Mouse (Mus musculus): ENCODE data around the gene Tmem184b. TPM values are rescaled to one million over a fixed set of nuclear protein-coding genes. Genes with fewer than 3 reads are reported as not detected.
A peak's percentile ranks its signal among the peaks of the same experiment; 100 is the strongest.

Gene Tmem184b
- total RNA-seq, 1 experiment from 2014 or later = 54.5 TPM

DNA sequence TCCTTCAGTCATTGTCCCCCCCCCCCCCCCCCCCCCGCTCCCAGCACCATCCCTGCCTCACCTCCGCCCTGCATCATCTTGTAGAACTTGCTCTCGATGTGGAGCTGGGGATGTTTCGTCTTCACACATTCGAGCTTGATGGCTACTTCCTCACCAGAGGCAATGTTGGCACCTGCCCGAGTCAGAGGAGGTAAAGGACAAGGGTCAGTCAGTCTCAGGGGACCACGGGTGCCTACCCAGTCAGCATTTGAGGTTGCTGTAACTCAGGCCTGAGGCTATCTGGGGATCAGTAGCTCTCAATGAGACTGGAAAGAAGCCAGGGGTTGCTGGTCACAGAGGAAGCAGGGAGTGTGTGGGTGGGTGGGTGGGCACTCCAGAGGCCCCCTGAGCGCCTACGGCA lies 26.6 kb upstream of the Tmem184b start:
- DNase-seq = no peak

DNA sequence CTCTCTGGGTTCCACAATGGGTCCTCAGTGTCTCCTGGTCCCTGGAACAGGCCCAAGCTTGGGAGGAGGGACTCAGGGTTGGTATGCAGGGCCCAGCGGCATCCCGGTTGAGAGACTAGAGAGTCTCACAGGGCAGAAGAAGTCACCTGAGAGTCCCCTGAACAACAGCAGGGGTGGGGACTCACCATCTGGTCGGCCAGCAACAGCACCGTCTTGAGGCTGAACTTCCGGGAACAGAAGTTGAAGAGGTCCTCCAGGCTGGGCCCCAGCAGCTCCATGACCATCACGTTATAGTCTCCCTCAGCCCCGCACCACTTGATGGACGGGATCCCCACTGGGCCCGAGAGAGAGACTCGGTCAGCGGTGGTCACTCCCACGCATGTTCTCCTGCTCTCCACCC lies 26.2 kb upstream of the Tmem184b start:
- DNase-seq = no peak

DNA sequence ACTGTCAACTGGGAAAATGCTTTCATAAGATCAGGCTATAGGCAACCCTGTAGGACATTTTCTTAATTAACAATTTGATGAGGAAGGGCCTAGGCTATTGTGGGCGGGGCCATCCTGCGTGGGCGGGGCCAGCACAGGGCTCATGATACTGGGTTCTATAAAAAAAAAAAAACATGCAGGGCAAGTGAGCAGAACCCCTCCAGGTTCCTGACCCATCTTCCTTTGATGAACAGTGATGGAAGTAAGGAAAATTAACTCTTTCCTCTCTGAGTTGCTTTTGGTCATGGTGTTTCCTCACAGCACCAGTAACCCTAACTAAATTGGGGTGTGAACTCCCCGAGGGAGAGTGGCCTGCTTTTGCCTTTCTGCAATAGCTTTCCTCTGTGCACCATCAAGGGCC lies 25.2 kb upstream of the Tmem184b start:
- DNase-seq = no peak

DNA sequence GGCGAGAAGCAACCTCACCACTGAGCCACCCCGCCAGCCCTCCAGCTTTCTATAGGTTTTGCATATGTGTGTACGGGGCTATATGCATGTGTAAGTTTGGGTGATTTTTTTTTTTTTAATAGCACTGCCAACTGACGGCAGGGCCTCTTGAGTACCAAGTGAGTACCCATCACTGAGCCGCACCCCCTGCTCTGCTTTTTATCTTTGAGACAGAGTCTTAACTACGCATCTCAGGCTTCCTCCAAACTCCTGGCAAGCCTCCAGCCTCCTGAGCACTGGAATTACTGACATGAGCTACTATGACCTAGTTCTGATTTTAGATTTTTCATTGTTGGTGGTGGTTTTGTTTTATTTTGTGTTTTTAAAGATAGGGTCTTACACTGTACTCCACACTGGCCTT lies 24.1 kb upstream of the Tmem184b start:
- DNase-seq = peak; percentile 49

DNA sequence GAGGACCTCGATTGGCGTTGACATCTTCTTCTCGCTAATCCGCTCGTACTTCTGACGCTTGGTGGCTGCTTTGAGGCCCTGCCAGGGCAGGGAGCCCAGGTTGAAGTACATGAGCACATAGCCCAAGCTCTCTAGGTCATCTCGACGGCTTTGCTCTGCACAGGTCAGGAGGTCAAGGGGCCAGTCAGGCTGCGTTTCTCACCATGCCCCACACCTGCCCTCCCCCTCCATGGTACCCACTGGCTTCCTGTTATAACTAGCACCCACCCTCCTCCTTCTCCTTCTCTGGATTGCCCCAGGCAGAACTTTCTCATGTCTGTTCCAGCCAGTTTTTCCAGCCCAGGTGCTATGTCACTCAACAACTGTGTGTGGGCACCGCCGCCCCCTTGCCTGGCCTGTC lies 22.1 kb upstream of the Tmem184b start:
- DNase-seq = no peak

DNA sequence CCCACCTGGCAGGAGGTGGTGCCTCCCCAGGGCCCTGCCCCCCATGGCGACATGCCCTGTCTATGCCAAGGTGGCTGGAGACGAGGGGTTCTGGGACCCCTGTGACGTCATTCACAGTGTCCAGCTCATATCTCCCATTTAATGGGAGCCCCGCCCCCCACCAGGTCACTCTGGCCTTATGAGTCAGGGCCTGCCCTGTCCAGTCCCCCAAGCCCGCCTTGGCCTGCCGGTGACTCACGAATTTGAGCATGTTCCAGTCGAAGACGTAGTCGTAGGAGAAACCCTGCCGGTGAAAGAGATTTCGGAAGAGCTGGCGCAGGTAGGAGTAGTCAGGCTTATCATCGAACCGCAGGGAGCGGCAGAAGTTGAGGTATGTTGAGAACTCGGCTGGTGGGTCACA lies 21.2 kb upstream of the Tmem184b start:
- peak; percentile 80 for DNase-seq

DNA sequence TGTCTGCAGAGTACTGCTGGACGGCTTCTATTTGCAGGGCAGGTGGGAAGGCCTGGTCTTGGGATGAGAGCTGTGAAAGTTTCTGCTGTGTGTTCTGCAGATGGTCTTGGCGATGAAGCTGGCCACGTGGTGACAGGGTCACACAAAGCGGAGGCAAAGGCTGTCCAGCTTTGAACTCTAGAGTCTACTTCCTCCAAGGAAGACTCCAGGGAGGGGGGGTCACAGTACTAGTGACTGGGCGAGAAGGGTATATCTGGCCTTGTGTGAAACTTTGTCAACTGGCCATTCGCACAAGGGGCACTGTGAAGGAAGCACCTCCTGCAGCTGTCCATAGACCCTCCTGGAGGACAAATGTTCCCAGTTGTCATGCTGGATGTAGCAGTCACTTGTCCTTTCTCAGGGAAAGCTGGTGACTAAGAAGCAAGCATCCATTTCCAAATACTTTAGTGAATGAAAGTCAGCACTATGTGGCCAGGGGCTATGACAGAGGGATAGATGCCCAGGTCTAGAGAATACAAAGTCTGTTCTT lies 19.4 kb upstream of the Tmem184b start:
- DNase-seq = no peak

DNA sequence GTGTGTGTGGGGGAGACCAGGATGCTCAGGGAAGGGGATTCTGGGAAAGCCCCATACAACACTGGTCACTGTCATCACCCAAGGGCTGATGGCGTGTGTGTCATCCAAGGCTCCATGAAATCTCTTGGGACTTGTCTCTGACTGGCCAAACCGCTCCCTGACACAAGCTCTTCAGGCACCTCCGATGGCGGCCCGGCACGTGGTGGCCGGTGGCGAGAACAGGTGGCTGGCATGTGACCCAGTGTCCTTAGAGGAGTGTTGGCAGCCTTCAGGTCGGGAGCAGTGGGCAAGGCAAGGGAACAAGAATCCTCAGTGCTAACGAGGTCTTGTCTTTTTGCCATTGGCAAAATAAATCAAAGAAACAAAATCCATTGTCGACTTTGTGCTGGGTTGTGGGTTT lies 15.3 kb upstream of the Tmem184b start:
- no peak for DNase-seq

DNA sequence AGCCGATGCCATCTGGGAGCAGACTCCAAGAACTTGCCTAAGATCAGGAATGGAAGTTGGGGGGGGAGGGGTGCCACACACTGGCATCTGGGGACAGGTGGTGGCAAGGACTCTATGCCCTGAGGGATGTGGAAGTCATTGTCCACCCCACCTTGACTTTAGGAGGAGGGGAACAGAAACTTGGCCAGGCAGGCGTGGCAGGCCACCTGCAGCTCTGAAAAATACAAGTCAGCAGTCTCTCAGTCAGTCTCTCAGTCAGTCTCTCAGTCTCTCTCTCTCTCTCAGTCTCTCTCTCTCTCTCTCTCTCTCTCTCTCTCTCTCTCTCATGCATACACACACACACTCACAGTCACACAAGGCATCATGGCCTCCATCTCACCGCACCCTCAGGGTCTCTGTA lies 14.9 kb upstream of the Tmem184b start:
- DNase-seq = no peak

DNA sequence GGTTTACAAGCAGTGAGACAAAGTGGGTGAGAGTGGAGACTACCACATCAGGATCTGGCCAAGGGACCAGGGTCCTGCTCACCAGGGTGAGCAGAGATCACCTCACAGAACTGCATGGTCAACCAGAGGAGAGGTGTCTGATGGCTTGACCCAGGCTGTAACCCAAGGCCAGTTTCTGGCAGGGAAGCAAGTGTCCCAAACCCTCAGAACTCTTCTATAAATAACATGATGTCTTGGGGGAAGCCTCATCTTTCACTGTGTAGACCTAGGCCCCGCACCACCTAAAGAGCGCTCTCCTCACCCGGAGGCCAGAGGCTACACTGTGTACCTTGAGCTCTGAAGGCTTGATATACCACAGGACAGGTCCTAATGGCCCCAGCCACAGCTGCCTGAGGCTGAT lies 14.0 kb upstream of the Tmem184b start:
- no peak for DNase-seq

DNA sequence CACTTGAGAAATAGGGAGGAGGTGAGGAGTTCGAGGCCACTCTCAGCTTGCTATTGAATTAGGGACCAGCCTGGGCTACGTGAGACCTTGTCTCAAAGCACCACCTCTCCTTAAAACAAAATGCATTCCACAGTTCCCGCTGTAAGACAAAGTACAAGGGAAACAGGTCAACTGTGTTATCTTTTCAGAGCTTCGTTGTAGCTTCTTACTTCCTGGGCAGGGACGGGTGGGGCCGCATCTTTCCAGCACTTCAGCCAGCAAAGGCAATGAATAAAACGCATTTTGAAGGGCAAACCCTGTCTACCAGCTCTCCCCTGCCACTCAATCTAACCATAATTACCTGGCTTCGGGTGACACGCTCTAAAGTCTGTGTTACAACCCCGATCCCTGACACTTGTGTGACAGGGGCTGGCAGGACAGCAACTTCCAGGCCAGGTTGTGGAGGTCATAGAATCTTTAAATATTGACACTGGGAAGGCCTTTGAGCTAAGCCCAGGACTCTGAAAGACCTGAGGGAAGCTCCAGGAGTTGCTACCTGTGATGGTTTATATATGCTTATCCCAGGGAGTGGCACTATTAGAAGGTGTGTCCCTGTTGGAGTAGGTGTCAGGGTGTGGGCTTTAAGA lies 13.2 kb upstream of the Tmem184b start:
- DNase-seq = no peak

DNA sequence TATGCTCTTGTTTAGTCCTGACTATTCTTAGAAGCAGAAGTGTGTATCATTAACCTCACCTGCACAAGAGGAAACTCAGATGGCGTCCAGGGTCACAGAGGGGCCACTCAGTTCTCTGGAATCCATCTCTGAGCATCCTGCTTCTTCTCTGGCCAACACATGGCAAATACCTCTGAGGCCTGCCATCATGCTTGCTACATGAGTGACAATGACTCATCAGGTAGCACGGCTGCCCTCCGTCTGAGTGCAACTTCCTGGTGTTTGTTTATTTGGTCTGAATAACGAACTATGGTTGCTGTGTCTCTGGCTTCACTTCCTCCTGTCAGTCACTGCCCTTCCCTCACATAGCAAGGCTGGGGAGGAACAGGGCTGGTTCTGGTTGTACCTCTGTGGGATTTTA lies 11.1 kb upstream of the Tmem184b start:
- no peak for DNase-seq

DNA sequence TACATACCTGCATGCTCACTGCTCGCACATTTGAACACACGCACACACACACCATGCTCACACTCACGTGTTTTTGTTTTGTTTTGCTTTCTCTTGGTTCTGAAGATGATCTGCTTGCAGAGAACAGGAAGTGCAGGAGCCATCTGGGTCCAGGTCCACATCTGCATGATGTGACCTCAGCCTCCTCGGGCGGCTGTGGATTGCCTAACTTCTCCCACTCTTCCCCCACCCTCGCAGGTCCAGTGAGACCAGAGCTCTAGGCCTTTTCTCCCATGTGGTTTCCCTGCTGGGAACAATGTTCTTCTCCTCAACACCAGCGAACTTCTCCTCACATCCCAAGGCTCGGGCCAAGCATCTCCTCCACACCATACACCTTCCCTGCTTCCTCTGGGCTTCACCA lies 10.4 kb upstream of the Tmem184b start:
- DNase-seq = no peak

DNA sequence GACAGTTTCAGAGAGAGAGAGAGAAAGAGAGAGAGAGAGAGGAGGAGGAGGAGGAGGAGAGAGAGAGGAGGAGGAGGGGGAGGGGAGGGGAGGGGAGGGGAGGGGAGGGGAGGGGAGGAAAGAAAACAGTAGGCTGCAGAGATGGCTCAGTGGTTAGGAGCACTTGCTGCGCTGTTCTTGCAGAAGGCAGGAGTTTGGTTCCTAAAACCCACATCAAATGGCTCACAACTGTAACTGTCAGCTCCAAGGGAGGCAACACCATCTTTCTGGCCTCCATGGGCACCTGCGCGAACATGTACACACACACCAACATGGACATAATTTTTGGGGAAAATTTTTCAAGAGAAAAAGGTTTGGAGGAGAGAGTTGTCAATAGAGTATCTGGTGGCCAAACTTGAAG lies 9.8 kb upstream of the Tmem184b start:
- no peak for DNase-seq

DNA sequence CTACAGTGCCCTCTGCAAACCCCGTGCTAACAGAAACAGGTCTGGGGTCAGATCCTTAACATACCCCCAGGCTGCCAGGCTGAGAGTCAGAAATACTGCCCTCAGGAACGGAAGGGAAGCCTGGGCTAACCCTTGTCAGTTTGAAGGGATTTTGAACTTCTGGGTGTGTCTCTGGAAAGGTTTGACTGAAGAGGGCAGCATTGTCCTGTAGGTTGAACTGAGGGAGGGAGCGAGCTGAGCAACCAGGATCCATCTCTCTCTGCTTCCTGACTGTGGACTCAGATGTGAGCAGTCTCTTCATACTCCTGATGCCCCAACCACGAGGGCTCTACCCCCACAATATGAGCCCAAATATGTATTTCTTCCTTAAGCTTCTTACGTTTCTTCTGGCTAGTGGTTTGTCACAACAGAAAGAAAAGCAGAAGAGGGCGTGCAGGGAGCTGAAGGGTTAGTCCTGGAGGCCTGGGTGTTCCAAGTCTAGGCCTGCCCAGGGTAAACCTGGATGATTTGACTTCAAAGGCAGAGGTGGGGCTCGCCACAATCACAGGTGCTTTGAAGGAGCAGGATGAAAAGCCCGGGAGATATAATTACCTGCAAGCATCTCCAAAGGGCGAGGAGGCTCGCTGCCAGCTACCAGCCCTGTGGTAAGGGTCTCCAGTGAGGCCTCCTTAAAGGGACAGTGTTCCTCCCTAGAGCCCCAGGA lies 8.1 kb upstream of the Tmem184b start:
- DNase-seq = no peak

DNA sequence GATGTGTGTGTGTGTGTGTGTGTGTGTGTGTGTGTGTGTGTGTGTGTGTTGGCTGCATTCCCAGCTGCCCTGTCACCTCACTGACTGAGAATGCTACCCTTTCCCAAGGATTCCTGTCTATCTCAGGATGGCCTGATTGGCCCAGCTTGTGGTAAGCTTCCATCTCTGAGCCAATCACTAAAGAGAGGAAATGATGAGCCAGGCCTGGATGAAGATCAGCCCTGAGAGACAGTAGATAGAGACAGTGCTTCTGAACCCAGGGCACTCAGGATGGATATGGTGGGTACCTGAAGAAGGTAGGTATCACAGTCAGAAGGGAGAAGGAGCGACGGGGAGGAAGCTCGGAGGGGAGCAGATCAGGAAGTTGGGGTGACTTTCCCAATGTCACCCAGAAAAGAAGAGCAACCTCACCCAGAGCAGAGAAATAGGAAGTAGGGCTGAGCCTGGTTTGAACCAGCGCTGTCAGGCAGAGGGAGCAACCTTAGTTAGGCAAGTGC lies 5.8 kb upstream of the Tmem184b start:
- no peak for DNase-seq

DNA sequence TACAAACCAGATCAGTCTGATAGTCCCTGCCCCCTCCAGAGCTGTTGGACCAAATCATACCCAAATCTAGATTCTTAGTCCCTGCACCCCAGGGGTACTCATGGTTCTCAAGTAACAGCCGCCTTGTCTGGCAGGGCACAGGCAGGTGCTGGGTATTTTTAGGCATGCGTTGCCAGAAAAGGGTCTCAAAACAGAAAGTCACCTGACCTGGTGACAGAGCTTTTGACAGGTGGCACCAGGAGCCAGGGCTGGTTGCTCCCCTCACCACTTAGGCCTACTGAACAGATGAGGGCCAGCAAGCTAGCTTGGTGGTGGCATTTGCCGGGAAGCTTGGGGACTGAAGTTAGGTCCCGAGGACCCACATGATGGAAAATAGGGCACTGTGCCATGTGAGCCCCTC lies 3.2 kb upstream of the Tmem184b start:
- no peak for DNase-seq

DNA sequence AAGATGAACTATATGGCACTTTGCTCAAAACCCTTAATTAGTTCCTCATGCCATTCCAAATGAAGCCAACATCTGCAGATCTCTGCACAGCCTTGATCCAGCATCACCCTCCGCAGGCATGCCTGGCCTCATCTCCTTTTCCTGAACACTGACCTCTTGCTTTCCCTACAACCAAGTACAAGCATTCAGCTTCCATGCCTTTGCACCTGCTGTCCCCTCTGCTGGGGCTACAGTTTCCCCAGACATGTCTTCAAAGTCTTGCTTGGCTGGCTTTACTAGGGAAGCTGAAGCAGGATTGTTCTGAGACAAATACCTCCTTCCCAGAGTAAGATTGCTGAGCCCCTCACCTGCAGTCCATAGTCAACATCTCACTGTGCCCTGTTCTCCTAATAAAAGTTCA lies 908 bp upstream of the Tmem184b start:
- no peak for DNase-seq

DNA sequence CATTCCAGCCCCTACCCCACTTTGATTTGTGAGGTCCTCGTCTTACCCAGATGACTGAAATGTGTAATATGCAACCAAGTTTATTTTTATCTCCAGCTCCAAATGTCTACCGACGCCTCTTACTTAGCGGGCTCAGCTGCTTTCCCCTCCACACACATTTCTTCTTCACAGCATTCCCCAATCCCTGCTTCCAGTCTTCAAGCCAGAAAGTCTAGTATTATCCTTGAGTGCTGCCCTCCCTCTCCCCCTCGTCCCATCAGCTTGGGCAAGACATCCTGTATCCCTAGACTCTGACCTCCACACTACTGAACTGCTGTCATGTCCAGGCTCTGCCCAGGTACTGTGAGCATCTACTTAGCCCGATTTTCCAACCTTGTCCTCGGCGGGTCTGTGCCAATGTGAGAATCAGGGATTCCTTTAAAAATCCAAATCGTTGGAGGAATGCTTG lies 418 bp upstream of the Tmem184b start:
- no peak for DNase-seq

DNA sequence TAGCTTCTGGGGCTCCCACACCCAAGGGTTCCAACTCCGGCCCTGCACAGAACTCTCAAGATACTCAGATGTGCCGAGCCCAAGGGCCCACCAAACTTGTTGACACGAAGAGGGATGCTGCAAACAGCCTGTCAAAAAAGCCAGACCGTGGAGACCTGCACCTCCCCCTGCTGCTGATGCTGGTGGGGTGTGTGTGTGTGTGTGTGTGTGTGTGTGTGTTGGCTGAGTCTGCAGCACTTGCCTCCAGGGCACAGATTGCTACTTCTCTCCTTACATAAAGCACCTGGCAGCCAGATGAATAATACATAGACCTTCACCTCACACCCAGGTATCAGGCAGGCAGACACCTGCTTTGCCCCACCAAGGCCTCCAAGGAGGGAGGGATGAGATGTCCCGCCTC lies 1.2 kb downstream of the Tmem184b start:
- DNase-seq = no peak

DNA sequence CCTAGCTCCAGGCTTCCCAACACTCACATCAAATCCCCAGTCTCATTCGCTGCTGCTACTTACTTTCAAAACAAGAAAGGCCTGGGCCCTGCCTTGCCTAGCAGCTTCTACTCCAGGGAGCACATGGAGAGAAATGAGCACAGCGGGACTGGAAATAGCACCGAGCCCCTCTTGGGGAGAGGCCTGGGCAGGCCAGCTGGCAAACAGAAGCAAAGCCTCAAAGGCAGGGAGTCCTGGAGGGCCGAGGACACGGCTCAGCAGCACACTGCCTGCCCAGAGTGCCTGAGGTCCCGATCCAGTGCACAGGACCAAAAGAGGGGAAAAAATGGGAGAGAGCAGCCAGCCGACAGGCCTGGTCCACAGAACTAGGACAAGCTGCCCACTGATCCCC lies 2.4 kb downstream of the Tmem184b start:
- no peak for DNase-seq

DNA sequence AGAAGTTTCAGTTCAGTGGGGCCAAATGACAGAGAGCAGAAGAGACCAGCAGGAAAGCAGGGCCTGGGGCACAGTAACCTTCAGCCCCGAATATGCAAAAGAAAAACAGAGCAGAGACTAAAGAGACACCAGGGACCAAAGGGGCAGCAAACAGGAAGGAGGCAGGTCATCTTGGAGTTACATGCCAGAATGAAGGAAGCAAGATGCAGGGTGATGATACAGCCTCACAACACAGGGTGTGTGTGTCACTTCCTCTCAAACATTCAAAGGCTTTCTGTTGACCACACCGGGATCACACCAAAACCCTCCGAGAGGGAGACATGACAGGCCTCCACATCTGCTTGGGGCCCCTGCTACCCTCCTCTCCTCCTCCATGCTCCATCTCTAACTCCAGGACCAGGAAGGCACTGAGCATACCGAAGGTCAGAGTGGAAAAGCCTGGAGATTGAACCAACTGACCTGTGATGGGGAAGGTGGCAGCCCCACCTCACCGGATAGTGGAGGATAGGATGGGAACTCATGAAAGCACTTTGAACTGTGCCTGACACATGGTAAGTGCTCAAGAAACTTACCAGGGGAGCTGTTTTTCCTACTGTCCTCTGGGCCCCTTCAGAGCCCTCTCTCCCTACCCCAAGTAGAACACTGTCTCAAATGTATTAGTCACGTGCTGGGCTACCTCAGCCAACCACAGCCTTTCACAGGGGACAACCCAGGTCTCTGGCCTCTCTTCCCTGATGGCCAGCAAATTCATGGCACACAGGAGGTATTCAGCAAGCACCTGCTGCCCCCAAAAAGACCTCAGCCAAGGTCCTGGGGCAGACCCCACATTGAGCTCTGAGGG lies 3.0 kb downstream of the Tmem184b start:
- DNase-seq = no peak

Measured in adrenal gland, postnatal 25 days (tissue).